Mouse (Mus musculus) lung, adult 2 months (tissue): ENCODE measurements around the gene Zfp296. TPM values are rescaled to one million over a fixed set of nuclear protein-coding genes. Genes with fewer than 3 reads are reported as not detected.

Source experiments
- DNase-seq: peaks from one replicate; pipeline ENCODE4 v3.0.0; 2022
- H3K4me1 ChIP-seq: fragments of 200-500 bp; 2 replicates; pipeline ENCODE4 v1.6.1; 2011; ENCODE audit warnings: low read length; ENCODE audit not compliant: control insufficient read depth, insufficient read depth
- H3K4me3 ChIP-seq: fragments of 200-500 bp; replicated peaks from 2 replicates; pipeline ENCODE3; 2011; ENCODE audit warnings: low read depth, mild to moderate bottlenecking, control low read depth, low read length; ENCODE audit errors: extremely low read depth
- CTCF ChIP-seq: fragments of 200-500 bp; IDR thresholded peaks from 2 replicates; pipeline ENCODE4 v1.5.1; 2011; ENCODE audit warnings: mild to moderate bottlenecking, low read length, control low read depth; ENCODE audit not compliant: insufficient read depth
- POLR2A ChIP-seq: fragments of 200-500 bp; IDR thresholded peaks from 2 replicates; pipeline ENCODE4 v1.6.1; 2011; ENCODE audit warnings: low read depth, mild to moderate bottlenecking, control low read depth, low read length, borderline replicate concordance; ENCODE audit errors: extremely low read depth
- WGBS: fragments of 180-500 bp; shearing (Covaris S2); methylation state at CpG from one replicate; pipeline ENCODE4 v1.1.7; 2018; 5-methylcytosine and 5-hydroxymethylcytosine counted together
- polyA plus RNA-seq: library from polyadenylated mRNA; depleted of rRNA; stranded (reverse); fragments of >200 nt; gene quantifications from 2 replicates; pipeline ENCODE4 v1.2.3, GENCODE M21; 2012; rRNA removed

Gene Zfp296
- polyA plus RNA-seq, 1 experiment, result 5.0 TPM

DNA sequence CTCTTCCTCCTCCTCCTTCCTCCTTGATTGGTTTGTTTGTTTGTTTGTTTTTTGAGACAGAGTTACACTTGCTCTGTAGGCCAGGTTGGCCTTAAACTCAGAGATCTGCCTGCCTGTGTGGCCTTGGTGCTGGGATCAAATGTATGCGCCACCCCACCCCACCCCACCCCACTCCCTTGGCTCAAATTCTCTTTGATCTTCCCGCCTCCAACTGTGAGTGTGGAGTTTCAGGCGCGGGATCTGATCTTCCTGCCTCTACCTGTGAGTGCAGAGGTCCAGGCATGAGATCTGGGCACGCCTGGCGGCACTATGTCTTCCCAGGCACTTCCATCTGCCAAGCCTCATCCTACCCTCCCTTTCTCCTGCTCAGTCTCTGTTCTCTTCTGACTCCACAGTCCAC lies 45.2 kb downstream of the Zfp296 start:
- Histone ChIP-seq H3K4me3 (no peak overlapping the region), H3K4me1 (no peaks in the 10 kb centered on the region)
- 69% methylated on average over 6 of the region's 6 CpGs for WGBS
- no peak for DNase-seq
- TF ChIP-seq CTCF (no peak), POLR2A (no peak)

DNA sequence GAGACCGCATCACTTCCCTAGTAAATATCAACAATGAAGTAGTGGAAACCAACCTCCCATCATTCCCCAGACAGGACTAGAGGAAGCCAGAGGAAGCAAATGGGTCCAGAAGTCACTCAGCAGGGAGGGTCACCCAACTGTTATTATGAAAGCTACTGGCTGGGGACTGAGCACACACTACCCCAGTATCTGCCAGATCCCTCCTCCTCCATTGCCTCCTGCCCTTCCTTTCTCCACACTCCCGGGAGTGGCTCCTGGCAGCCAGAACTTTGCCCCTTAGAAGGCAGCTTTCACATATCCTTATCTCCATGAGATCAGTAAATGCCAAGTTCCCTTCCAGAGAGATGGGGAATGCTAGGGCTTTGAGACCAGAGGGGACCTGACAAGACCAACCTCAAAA lies 46.3 kb downstream of the Zfp296 start:
- no peak for DNase-seq
- Histone ChIP-seq H3K4me3 (no peak overlapping the region), H3K4me1 (peaks cover 3% of the 10 kb centered on the region; the same call in 1 of the 2 replicates)
- 33% methylated on average over 2 of the region's 2 CpGs for WGBS
- no peak for TF ChIP-seq CTCF
- no peak for TF ChIP-seq POLR2A

- Histone ChIP-seq H3K4me3 (no peak overlapping the region), H3K4me1 (peaks cover 6% of the 10 kb centered on the region; the same call in 1 of the 2 replicates)
- TF ChIP-seq POLR2A (no peak), CTCF (no peak)
- no peak for DNase-seq
- WGBS, result 44% methylated on average over 3 of the region's 3 CpGs
Observed at GRCm38 (mm10) chr7:19627721-19628120, 50.6 kb downstream of the Zfp296 start.

- WGBS, result 9% methylated on average over 17 of the region's 17 CpGs
- no peak for DNase-seq
- no peak for TF ChIP-seq CTCF
- TF ChIP-seq POLR2A, result peak; percentile 42; the same call in 1 of the 2 replicates
- H3K4me3 ChIP-seq, result peak overlapping the region; percentile 48
- H3K4me1 ChIP-seq, result peaks cover 6% of the 10 kb centered on the region; the same call in 1 of the 2 replicates
Observed at GRCm38 (mm10) chr7:19628192-19628535, 51.1 kb downstream of the Zfp296 start.

DNA sequence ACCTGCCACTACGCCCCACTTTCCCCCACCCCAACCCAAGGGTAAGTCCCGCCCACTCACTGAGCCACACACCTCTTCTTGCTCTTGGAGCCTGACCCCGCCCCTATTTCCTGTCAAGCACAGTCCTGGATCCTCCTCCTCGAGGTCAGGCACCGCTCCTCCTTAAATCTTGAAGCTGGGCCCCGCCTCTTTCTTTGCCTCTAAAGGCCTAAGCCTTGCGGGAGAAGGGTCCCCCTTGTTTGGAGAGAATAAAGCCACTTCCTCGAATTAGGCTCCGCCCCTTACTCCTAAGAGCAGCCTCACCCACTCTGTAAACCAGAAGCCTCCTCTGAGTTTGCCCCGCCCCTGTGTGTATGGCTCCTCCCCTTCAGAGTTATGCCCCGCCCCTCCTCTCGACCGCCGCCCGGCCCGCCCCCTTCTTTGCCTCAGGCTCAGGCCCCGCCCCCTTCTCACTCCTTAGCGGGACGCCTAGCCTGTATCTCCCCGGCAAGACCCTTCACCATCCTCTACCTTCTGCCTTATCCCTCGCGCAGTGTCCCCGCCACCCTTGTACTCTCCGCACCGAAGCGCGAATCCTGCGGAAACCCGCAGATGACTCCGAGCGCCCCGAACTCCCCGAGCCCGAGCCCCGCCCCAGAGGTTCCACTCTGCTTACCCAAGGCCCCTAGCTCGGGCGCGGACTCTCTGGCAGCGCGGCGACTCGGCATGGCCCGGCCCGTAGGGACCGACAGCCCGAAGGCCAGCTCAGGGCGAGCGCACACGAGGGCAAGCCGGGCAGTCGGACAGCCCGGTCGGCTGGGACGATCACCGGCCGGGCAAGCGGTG lies 51.7 kb downstream of the Zfp296 start:
- peak overlapping the region; percentile 93 for H3K4me3 ChIP-seq
- TF ChIP-seq POLR2A (peak; percentile 61; the same call in 1 of the 2 replicates), CTCF (no peak)
- WGBS, result 2% methylated on average over 57 of the region's 57 CpGs
- H3K4me1 ChIP-seq, result peaks cover 6% of the 10 kb centered on the region; the same call in 1 of the 2 replicates
- peak; percentile 97 for DNase-seq

GRCm38 (mm10) chr7:19629361-19629734 lies 52.3 kb downstream of the Zfp296 start, which contains the start of gene Relb:
Gene Relb, minus strand, starts transcription at chr7:19629438.
- Histone ChIP-seq H3K4me3 (peak within 1 kb of the TSS; percentile 93), H3K4me1 (peaks cover 6% of the 10 kb centered on the region; the same call in 1 of the 2 replicates)
- peak; percentile 90 for DNase-seq
- TF ChIP-seq CTCF, result no peak
- TF ChIP-seq POLR2A, result no peak
- 1% methylated on average over 41 of the region's 41 CpGs for WGBS

Other genes starting within 250 kb of the Zfp296 start
- gene Ercc1, start 232.5 kb upstream of the Zfp296 start, polyA plus RNA-seq, result 38.7 and 46.6 TPM in 2 replicates
- 4.6 and 5.2 TPM in 2 replicates for gene Cd3eap, start 217.8 kb upstream of the Zfp296 start, polyA plus RNA-seq
- 10.0 and 17.8 TPM in 2 replicates for gene Ppp1r13l, start 217.5 kb upstream of the Zfp296 start, polyA plus RNA-seq
- 43.3 and 44.6 TPM in 2 replicates for gene Ercc2, start 195.3 kb upstream of the Zfp296 start, polyA plus RNA-seq
- 14.1 and 18.2 TPM in 2 replicates for gene Klc3, start 173.2 kb upstream of the Zfp296 start, polyA plus RNA-seq
- 88.3 and 1,345 TPM in 2 replicates for gene Ckm, start 172.5 kb upstream of the Zfp296 start, polyA plus RNA-seq
- 29.2 and 34.3 TPM in 2 replicates for gene Mark4, start 118.5 kb upstream of the Zfp296 start, polyA plus RNA-seq
- gene Exoc3l2, start 114.0 kb upstream of the Zfp296 start, polyA plus RNA-seq, result 2.7 and 3.4 TPM in 2 replicates
- 12.2 and 12.9 TPM in 2 replicates for gene Bloc1s3, start 68.9 kb upstream of the Zfp296 start, polyA plus RNA-seq
- gene Trappc6a, start 68.9 kb upstream of the Zfp296 start, polyA plus RNA-seq, result 63.1 and 93.4 TPM in 2 replicates
- 0.62 and 17.3 TPM in 2 replicates for gene Nkpd1, start 59.4 kb upstream of the Zfp296 start, polyA plus RNA-seq
- gene Ppp1r37, start 14.2 kb upstream of the Zfp296 start, polyA plus RNA-seq, result 113 and 121 TPM in 2 replicates
- gene Gemin7, start 308 bp downstream of the Zfp296 start, polyA plus RNA-seq, result 99.2 and 132 TPM in 2 replicates
- gene Clasrp, start 27.2 kb downstream of the Zfp296 start, polyA plus RNA-seq, result 96.1 and 134 TPM in 2 replicates
- gene Relb, start 52.2 kb downstream of the Zfp296 start, polyA plus RNA-seq, result 32.5 and 34.9 TPM in 2 replicates
- gene Clptm1, start 87.7 kb downstream of the Zfp296 start, polyA plus RNA-seq, result 96.8 and 143 TPM in 2 replicates
- gene Apoc2, start 100.7 kb downstream of the Zfp296 start, polyA plus RNA-seq, result 1.9 and 5.1 TPM in 2 replicates
- not detected in 2 replicates for gene Gm44805, start 104.1 kb downstream of the Zfp296 start, polyA plus RNA-seq
- gene Apoc4, start 104.2 kb downstream of the Zfp296 start, polyA plus RNA-seq, result 1.1 and 1.4 TPM in 2 replicates
- gene Apoc1, start 115.4 kb downstream of the Zfp296 start, polyA plus RNA-seq, result 25.9 and 29.2 TPM in 2 replicates
- gene Apoe, start 121.9 kb downstream of the Zfp296 start, polyA plus RNA-seq, result 815 and 1,134 TPM in 2 replicates
- 46.0 and 51.3 TPM in 2 replicates for gene Tomm40, start 138.2 kb downstream of the Zfp296 start, polyA plus RNA-seq
- gene Nectin2, start 173.2 kb downstream of the Zfp296 start, polyA plus RNA-seq, result 70.9 and 74.7 TPM in 2 replicates
- 769 and 829 TPM in 2 replicates for gene Bcam, start 193.7 kb downstream of the Zfp296 start, polyA plus RNA-seq
- 16.1 and 21.9 TPM in 2 replicates for gene Cblc, start 219.5 kb downstream of the Zfp296 start, polyA plus RNA-seq
- 38.7 and 71.2 TPM in 2 replicates for gene Bcl3, start 245.5 kb downstream of the Zfp296 start, polyA plus RNA-seq